Mouse (Mus musculus): ENCODE measurements around the gene Uba3.

Gene Uba3

GRCm38 (mm10) chr6:97205439-97205885 lies at the start of gene Uba3:
Uba3 (minus strand) TSS chr6:97205647.
- DNase-seq (ENCODE audit: low spot score): peak; percentile 98

GRCm38 (mm10) chr6:97252711-97253221 lies 47.3 kb upstream of the Uba3 start, which contains the start of gene Lmod3:
Lmod3 (minus strand) TSS chr6:97252759.
- no peak for DNase-seq (ENCODE audit: low spot score)

GRCm38 (mm10) chr6:97252086-97252485 lies 46.6 kb upstream of the Uba3 start:
- DNase-seq (ENCODE audit: low spot score): no peak

GRCm38 (mm10) chr6:97250966-97251365 lies 45.5 kb upstream of the Uba3 start:
- no peak for DNase-seq (ENCODE audit: low spot score)

- DNase-seq (ENCODE audit: low spot score): no peak
Observed at GRCm38 (mm10) chr6:97245200-97245599, 39.8 kb upstream of the Uba3 start.

- DNase-seq (ENCODE audit: low spot score): no peak
Observed at GRCm38 (mm10) chr6:97242522-97242921, 37.1 kb upstream of the Uba3 start.

- DNase-seq (ENCODE audit: low spot score): no peak
Observed at GRCm38 (mm10) chr6:97240092-97240491, 34.6 kb upstream of the Uba3 start.

- DNase-seq (ENCODE audit: low spot score): no peak
Observed at GRCm38 (mm10) chr6:97239360-97239759, 33.9 kb upstream of the Uba3 start.

- DNase-seq (ENCODE audit: low spot score): no peak
Observed at GRCm38 (mm10) chr6:97236088-97236487, 30.6 kb upstream of the Uba3 start.

- no peak for DNase-seq (ENCODE audit: low spot score)
Observed at GRCm38 (mm10) chr6:97234911-97235668, 29.6 kb upstream of the Uba3 start.

GRCm38 (mm10) chr6:97227067-97227847 lies 21.8 kb upstream of the Uba3 start:
- DNase-seq (ENCODE audit: low spot score): no peak

- no peak for DNase-seq (ENCODE audit: low spot score)
Observed at GRCm38 (mm10) chr6:97226083-97226491, 20.6 kb upstream of the Uba3 start.

- DNase-seq (ENCODE audit: low spot score): no peak
Observed at GRCm38 (mm10) chr6:97224505-97224904, 19.1 kb upstream of the Uba3 start.

GRCm38 (mm10) chr6:97223566-97223965 lies 18.1 kb upstream of the Uba3 start:
- no peak for DNase-seq (ENCODE audit: low spot score)

- DNase-seq (ENCODE audit: low spot score): no peak
Observed at GRCm38 (mm10) chr6:97222931-97223467, 17.6 kb upstream of the Uba3 start.

GRCm38 (mm10) chr6:97222321-97222720 lies 16.9 kb upstream of the Uba3 start:
- no peak for DNase-seq (ENCODE audit: low spot score)

GRCm38 (mm10) chr6:97221205-97222025 lies 16.0 kb upstream of the Uba3 start:
- DNase-seq (ENCODE audit: low spot score): no peak

- no peak for DNase-seq (ENCODE audit: low spot score)
Observed at GRCm38 (mm10) chr6:97220672-97221071, 15.2 kb upstream of the Uba3 start.

- DNase-seq (ENCODE audit: low spot score): no peak
Observed at GRCm38 (mm10) chr6:97216154-97216821, 10.8 kb upstream of the Uba3 start.

- no peak for DNase-seq (ENCODE audit: low spot score)
Observed at GRCm38 (mm10) chr6:97211981-97212380, 6.5 kb upstream of the Uba3 start.

GRCm38 (mm10) chr6:97210962-97211601 lies 5.6 kb upstream of the Uba3 start:
- no peak for DNase-seq (ENCODE audit: low spot score)
